Mouse (Mus musculus) limb, embryonic 13.5 days (tissue): Measurements from ENCODE around the gene Irgm2. TPM values are rescaled to one million over a fixed set of nuclear protein-coding genes. Genes with fewer than 3 reads are reported as not detected.
"Not testable (repeated sequence)": the region's sequence is repeated elsewhere in the genome, so short reads cannot be mapped to it uniquely, and the experiment has no call there.

Source experiments
- ATAC-seq: fragments of 200-750 bp; cut with Nextera tagmentation; 2 replicates; pipeline ENCODE4 v1.8.0; 2017; ENCODE audit warnings: low read depth, moderate number of reproducible peaks, moderate TSS enrichment; ENCODE audit not compliant: low FRiP score
- H3K27ac ChIP-seq: fragments of 300-500 bp; sonication (generic); 2 replicates; pipeline ENCODE4 v1.5.1; 2015; ENCODE audit warnings: inconsistent platforms, mild to moderate bottlenecking, moderate library complexity
- H3K27me3 ChIP-seq: fragments of 300-500 bp; sonication (generic); 2 replicates; pipeline ENCODE4 v1.6.1; 2015; ENCODE audit warnings: mild to moderate bottlenecking, inconsistent platforms
- H3K36me3 ChIP-seq: fragments of 300-500 bp; sonication (generic); 2 replicates; pipeline ENCODE4 v1.6.1; 2015; ENCODE audit warnings: inconsistent platforms, mild to moderate bottlenecking, moderate library complexity
- H3K4me1 ChIP-seq: fragments of 300-500 bp; sonication (generic); 2 replicates; pipeline ENCODE4 v1.6.1; 2015; ENCODE audit warnings: inconsistent platforms
- H3K4me2 ChIP-seq: fragments of 300-500 bp; sonication (generic); replicated peaks from 2 replicates; pipeline ENCODE4 v1.6.1; 2015; ENCODE audit warnings: inconsistent platforms, mild to moderate bottlenecking, moderate library complexity
- H3K4me3 ChIP-seq: fragments of 300-500 bp; sonication (generic); 2 replicates; pipeline ENCODE4 v1.5.1; 2015; ENCODE audit warnings: moderate library complexity, mild to moderate bottlenecking, inconsistent platforms
- H3K9ac ChIP-seq: fragments of 300-500 bp; sonication (generic); 2 replicates; pipeline ENCODE4 v1.6.1; 2015; ENCODE audit warnings: mild to moderate bottlenecking, inconsistent platforms
- H3K9me3 ChIP-seq: fragments of 300-500 bp; sonication (generic); 2 replicates; pipeline ENCODE4 v1.6.1; 2016; ENCODE audit warnings: inconsistent platforms
- WGBS: fragments of 180-500 bp; shearing (Covaris S2); methylation state at CpG from one replicate; pipeline ENCODE4 v1.1.7; 2015; 5-methylcytosine and 5-hydroxymethylcytosine counted together
- polyA plus RNA-seq: library from polyadenylated mRNA; unstranded; fragments of >200 nt; fragmentation: Nextera tagmentation; extraction: Ambion mirVana; gene quantifications from 2 replicates; pipeline ENCODE4 v1.2.1, GENCODE M21; 2015

The Irgm2 gene
- 1.5 and 2.0 TPM in 2 replicates for polyA plus RNA-seq

- peak within 1 kb of the TSS; percentile 71 for H3K4me2 ChIP-seq
- peak within 1 kb of the TSS; percentile 67 for H3K9ac ChIP-seq
- ATAC-seq: peak; percentile 82
- H3K36me3 ChIP-seq, H3K4me1 ChIP-seq, H3K27me3 ChIP-seq, H3K9me3 ChIP-seq: not testable (repeated sequence)
- H3K4me3 ChIP-seq: peak within 1 kb of the TSS; percentile 61
- H3K27ac ChIP-seq: peak within 1 kb of the TSS; percentile 15; the same call in 1 of the 2 replicates
- 8% methylated on average over 15 of the region's 15 CpGs for WGBS
These were observed at the start of gene Irgm2, which contains the start of gene Igtp for GRCm38 (mm10) chr11:58199229-58200037. Irgm2 (plus strand) TSS chr11:58199618. Igtp (plus strand) TSS chr11:58199556.

GRCm38 (mm10) chr11:58155458-58155857, 44.0 kb upstream of the Irgm2 start:
- Histone ChIP-seq H3K4me1 (no peaks in the 10 kb centered on the region), H3K4me3 (no peak overlapping the region), H3K9ac (no peak overlapping the region), H3K4me2 (no peak overlapping the region), H3K27me3 (no peaks in the 10 kb centered on the region), H3K27ac (no peak overlapping the region), H3K36me3 (peaks cover 89% of the 10 kb centered on the region), H3K9me3 (no peaks in the 10 kb centered on the region)
- WGBS: 91% methylated on average over 9 of the region's 9 CpGs
- ATAC-seq: no peak

GRCm38 (mm10) chr11:58156871-58157270, 42.5 kb upstream of the Irgm2 start:
- H3K36me3 ChIP-seq: peaks cover 91% of the 10 kb centered on the region
- no peak overlapping the region for H3K4me2 ChIP-seq
- H3K27me3 ChIP-seq: no peaks in the 10 kb centered on the region
- no peaks in the 10 kb centered on the region for H3K4me1 ChIP-seq
- ATAC-seq: no peak
- no peaks in the 10 kb centered on the region for H3K9me3 ChIP-seq
- H3K4me3 ChIP-seq: no peak overlapping the region
- H3K9ac ChIP-seq: no peak overlapping the region
- no peak overlapping the region for H3K27ac ChIP-seq
- WGBS: 83% methylated on average over 3 of the region's 3 CpGs

- Histone ChIP-seq H3K36me3 (peaks cover 63% of the 10 kb centered on the region), H3K27ac (no peak overlapping the region), H3K4me1 (peaks cover 8% of the 10 kb centered on the region), H3K9me3 (no peaks in the 10 kb centered on the region), H3K9ac (no peak overlapping the region), H3K4me3 (no peak overlapping the region), H3K4me2 (no peak overlapping the region), H3K27me3 (no peaks in the 10 kb centered on the region)
- ATAC-seq: no peak
- 96% methylated on average over 2 of the region's 2 CpGs for whole genome bisulfite sequencing
These were observed 34.3 kb upstream of the Irgm2 start for GRCm38 (mm10) chr11:58165072-58165471.

GRCm38 (mm10) chr11:58167822-58168166, 31.6 kb upstream of the Irgm2 start:
- Histone ChIP-seq H3K4me3 (peak overlapping the region; percentile 89), H3K27ac (no peak overlapping the region), H3K9ac (peak overlapping the region; percentile 93), H3K36me3 (peaks cover 40% of the 10 kb centered on the region), H3K27me3 (no peaks in the 10 kb centered on the region), H3K4me1 (peaks cover 20% of the 10 kb centered on the region), H3K9me3 (no peaks in the 10 kb centered on the region), H3K4me2 (peak overlapping the region; percentile 86)
- WGBS: 0% methylated on average over 8 of the region's 8 CpGs
- no peak for ATAC-seq

GRCm38 (mm10) chr11:58168167-58168915, 31.1 kb upstream of the Irgm2 start, which contains the start of gene Gemin5:
Gemin5 (minus strand) TSS chr11:58168539.
- Histone ChIP-seq H3K27me3 (no peaks in the 10 kb centered on the region), H3K4me1 (peaks cover 20% of the 10 kb centered on the region), H3K4me2 (peak within 1 kb of the TSS; percentile 86), H3K36me3 (peaks cover 39% of the 10 kb centered on the region), H3K9me3 (no peaks in the 10 kb centered on the region), H3K9ac (peak within 1 kb of the TSS; percentile 93), H3K4me3 (peak within 1 kb of the TSS; percentile 89), H3K27ac (no peak within 1 kb of the TSS)
- ATAC-seq: peak; percentile 83
- WGBS: 1% methylated on average over 67 of the region's 71 CpGs

- Histone ChIP-seq H3K4me3 (no peak overlapping the region), H3K27ac (no peak overlapping the region), H3K9ac (no peak overlapping the region), H3K9me3 (no peaks in the 10 kb centered on the region), H3K4me1 (peaks cover 20% of the 10 kb centered on the region), H3K36me3 (peaks cover 39% of the 10 kb centered on the region), H3K27me3 (no peaks in the 10 kb centered on the region), H3K4me2 (no peak overlapping the region)
- WGBS: 86% methylated on average over 4 of the region's 4 CpGs
- ATAC-seq: no peak
These were observed 29.8 kb upstream of the Irgm2 start for GRCm38 (mm10) chr11:58169666-58170065.

GRCm38 (mm10) chr11:58171459-58172091, 27.8 kb upstream of the Irgm2 start, which contains the start of gene Mrpl22:
Mrpl22 (plus strand) TSS chr11:58171661.
- Histone ChIP-seq H3K9ac (peak within 1 kb of the TSS; percentile 85), H3K4me3 (peak within 1 kb of the TSS; percentile 78), H3K27ac (no peak within 1 kb of the TSS), H3K4me2 (peak within 1 kb of the TSS; percentile 88), H3K27me3 (no peaks in the 10 kb centered on the region), H3K4me1 (peaks cover 20% of the 10 kb centered on the region), H3K9me3 (no peaks in the 10 kb centered on the region), H3K36me3 (peaks cover 38% of the 10 kb centered on the region)
- ATAC-seq: peak; percentile 83
- under 1% methylated on average over 34 of the region's 34 CpGs for WGBS

- no peak overlapping the region for H3K4me3 ChIP-seq
- no peaks in the 10 kb centered on the region for H3K9me3 ChIP-seq
- H3K27ac ChIP-seq: no peak overlapping the region
- ATAC-seq: no peak
- H3K4me2 ChIP-seq: no peak overlapping the region
- WGBS: 24% methylated on average over 3 of the region's 3 CpGs
- no peak overlapping the region for H3K9ac ChIP-seq
- H3K27me3 ChIP-seq: no peaks in the 10 kb centered on the region
- H3K36me3 ChIP-seq: peaks cover 53% of the 10 kb centered on the region
- no peaks in the 10 kb centered on the region for H3K4me1 ChIP-seq
These were observed 19.9 kb upstream of the Irgm2 start for GRCm38 (mm10) chr11:58179563-58179962.

- WGBS: 91% methylated on average over 6 of the region's 6 CpGs
- H3K36me3 ChIP-seq: peaks cover 50% of the 10 kb centered on the region
These were observed 19.4 kb upstream of the Irgm2 start for GRCm38 (mm10) chr11:58179986-58180385.

GRCm38 (mm10) chr11:58180756-58181155, 18.7 kb upstream of the Irgm2 start:
- Histone ChIP-seq H3K36me3 (peaks cover 42% of the 10 kb centered on the region), H3K9me3 (no peaks in the 10 kb centered on the region), H3K4me1 (no peaks in the 10 kb centered on the region), H3K27ac (no peak overlapping the region), H3K27me3 (no peaks in the 10 kb centered on the region), H3K4me2 (no peak overlapping the region), H3K9ac (no peak overlapping the region), H3K4me3 (no peak overlapping the region)
- 92% methylated on average over 7 of the region's 7 CpGs for WGBS
- ATAC-seq: no peak

More at GRCm38 (mm10) chr11:58179986-58180385, 19.4 kb upstream of the Irgm2 start:
- not testable (repeated sequence) for H3K27me3 ChIP-seq, H3K9me3 ChIP-seq, H3K9ac ChIP-seq, H3K27ac ChIP-seq, H3K4me3 ChIP-seq, H3K4me2 ChIP-seq, ATAC-seq, H3K4me1 ChIP-seq

GRCm38 (mm10) chr11:58183579-58183978, 15.8 kb upstream of the Irgm2 start:
- 95% methylated on average over 3 of the region's 3 CpGs for WGBS
- no peaks in the 10 kb centered on the region for H3K9me3 ChIP-seq
- ATAC-seq: no peak

More at GRCm38 (mm10) chr11:58183579-58183978, 15.8 kb upstream of the Irgm2 start:
- H3K27me3 ChIP-seq: no peaks in the 10 kb centered on the region
- H3K9ac ChIP-seq: no peak overlapping the region
- no peak overlapping the region for H3K4me3 ChIP-seq
- H3K4me1 ChIP-seq: no peaks in the 10 kb centered on the region
- H3K27ac ChIP-seq: no peak overlapping the region
- H3K4me2 ChIP-seq: no peak overlapping the region
- peaks cover 14% of the 10 kb centered on the region for H3K36me3 ChIP-seq
